Mouse (Mus musculus): ENCODE measurements around the gene Lrp5. TPM values are rescaled to one million over a fixed set of nuclear protein-coding genes. Genes with fewer than 3 reads are reported as not detected.

Gene Lrp5
- total and polyA plus RNA-seq, 2 experiments from 2014 or later: 0.56 to 11.1 TPM

DNA sequence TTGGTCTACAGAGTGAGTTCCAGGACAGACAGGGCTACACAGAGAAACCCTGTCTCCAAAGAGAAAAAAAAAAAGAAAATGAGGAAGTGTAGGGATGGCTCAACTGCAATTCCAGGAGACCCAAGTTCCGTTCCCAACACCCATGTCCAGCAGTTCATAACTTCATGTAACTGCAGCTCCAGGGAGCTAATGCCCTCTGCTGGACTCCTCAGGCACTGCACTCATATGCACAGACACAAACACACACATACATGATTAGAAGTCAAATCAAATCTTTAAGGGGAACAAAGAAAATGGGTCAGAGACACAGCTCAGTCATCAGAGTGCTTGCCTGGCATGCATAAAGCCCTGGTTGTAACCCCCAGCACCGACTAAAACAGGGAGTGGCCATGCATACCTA lies 13.2 kb downstream of the Lrp5 start:
- H3K27me3 ChIP-seq (ENCODE audit: insufficient read depth, low read length): no peaks in the 10 kb centered on the region
- 100% methylated on average over 2 of the region's 2 CpGs for WGBS
- H3K9me3 ChIP-seq (ENCODE audit: low read length): no peaks in the 10 kb centered on the region
- H3K4me1 ChIP-seq (ENCODE audit: insufficient read depth): no peaks in the 10 kb centered on the region
- no peak overlapping the region for H3K4me2 ChIP-seq (ENCODE audit: low read depth)
- no peaks in the 10 kb centered on the region for H3K36me3 ChIP-seq (ENCODE audit: insufficient read depth)
- no peak overlapping the region for H3K4me3 ChIP-seq (ENCODE audit: low read depth, low read length)
- ATAC-seq (no peak), DNase-seq (no peak)
- no peak for TF ChIP-seq CTCF (IDR thresholded peaks at IDR 0.05; ENCODE audit: low read depth)
- no peak overlapping the region for H3K9ac ChIP-seq
- H3K27ac ChIP-seq (ENCODE audit: low read depth, low read length): no peak overlapping the region

DNA sequence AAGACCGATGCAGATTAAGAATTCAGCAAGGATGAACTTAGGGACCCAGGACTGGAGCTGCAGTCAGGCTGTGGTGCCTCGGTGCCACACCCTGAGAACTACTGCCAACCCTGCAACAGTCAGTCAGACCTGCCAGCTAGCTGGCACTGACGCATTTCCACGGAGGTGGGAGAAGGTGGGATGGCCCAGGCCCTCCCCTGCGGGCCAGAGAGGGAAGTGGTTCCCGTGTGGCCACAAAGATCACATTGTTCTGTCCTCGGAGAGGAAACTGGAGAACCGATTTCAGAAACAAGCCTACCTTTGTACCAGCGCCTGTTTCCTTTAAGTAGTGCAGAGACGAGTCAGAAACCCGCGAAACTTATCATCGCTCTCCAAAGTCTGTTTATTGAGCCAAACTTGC lies 17.3 kb downstream of the Lrp5 start:
- DNase-seq (no peak), ATAC-seq (0 out of 2 replicates have a peak, but pooled peaks have one; percentile 18)
- H3K36me3 ChIP-seq (ENCODE audit: insufficient read depth): no peaks in the 10 kb centered on the region
- H3K4me2 ChIP-seq (ENCODE audit: low read depth): no peak overlapping the region
- H3K9me3 ChIP-seq (ENCODE audit: low read length): no peaks in the 10 kb centered on the region
- WGBS: 37% methylated on average over 13 of the region's 13 CpGs
- 0 out of 2 replicates have a peak overlapping the region, but pooled peaks have one; percentile 15 for H3K27ac ChIP-seq (ENCODE audit: low read depth, low read length)
- H3K27me3 ChIP-seq (ENCODE audit: insufficient read depth, low read length): no peaks in the 10 kb centered on the region
- H3K4me3 ChIP-seq (ENCODE audit: low read depth, low read length): no peak overlapping the region
- H3K4me1 ChIP-seq (ENCODE audit: insufficient read depth): no peaks in the 10 kb centered on the region
- peak; percentile 5; the same call in 1 of the 2 replicates for TF ChIP-seq CTCF (IDR thresholded peaks at IDR 0.05; ENCODE audit: low read depth)
- H3K9ac ChIP-seq: no peak overlapping the region

DNA sequence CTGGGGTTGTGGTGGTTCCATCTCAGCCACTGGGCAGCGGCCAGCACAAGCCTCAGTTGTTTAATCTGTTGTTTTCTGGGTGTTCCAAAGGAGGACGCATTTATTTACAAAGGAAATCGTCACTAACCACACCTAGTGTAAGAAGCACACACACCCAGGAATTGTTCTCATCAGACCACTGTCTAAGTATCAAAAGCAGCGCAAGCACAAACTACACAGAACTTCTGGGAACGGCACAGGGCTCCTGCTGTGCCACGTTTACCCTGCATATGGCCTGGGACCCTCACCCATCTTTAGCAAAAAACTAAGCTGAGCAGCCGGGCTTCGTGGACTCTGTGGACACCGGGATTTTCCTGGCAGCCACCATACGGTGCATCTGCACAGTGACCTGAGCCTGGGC lies 17.8 kb downstream of the Lrp5 start:
- WGBS: 71% methylated on average over 10 of the region's 10 CpGs
- TF ChIP-seq CTCF (IDR thresholded peaks at IDR 0.05; ENCODE audit: low read depth): no peak
- Histone ChIP-seq H3K9me3 (ENCODE audit: low read length) (no peaks in the 10 kb centered on the region), H3K27ac (ENCODE audit: low read depth, low read length) (no peak overlapping the region), H3K9ac (no peak overlapping the region), H3K27me3 (ENCODE audit: insufficient read depth, low read length) (no peaks in the 10 kb centered on the region), H3K4me1 (ENCODE audit: insufficient read depth) (no peaks in the 10 kb centered on the region), H3K4me2 (ENCODE audit: low read depth) (no peak overlapping the region), H3K36me3 (ENCODE audit: insufficient read depth) (no peaks in the 10 kb centered on the region), H3K4me3 (ENCODE audit: low read depth, low read length) (no peak overlapping the region)
- ATAC-seq: no peak
- no peak for DNase-seq

DNA sequence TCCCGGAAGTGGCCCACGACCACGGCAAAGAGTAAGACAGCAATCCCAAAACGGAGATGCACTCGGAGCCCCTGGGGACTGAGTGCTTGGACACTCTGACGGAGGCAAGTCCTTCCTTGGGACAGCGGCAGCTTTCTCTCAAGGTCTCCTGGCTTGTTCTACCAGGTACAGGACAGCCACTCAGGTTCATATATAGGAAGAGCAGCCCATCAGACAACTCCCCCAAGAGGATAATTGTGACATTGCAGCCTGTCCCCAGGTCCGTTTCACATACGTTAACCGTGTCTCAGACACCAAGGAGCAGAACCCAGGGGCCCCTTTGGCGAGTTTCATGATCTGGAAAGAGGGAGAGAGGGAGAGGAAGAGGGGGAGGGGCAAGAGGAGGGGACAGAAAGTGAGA lies 18.4 kb downstream of the Lrp5 start:
- no peaks in the 10 kb centered on the region for H3K36me3 ChIP-seq (ENCODE audit: insufficient read depth)
- WGBS: 82% methylated on average over 11 of the region's 11 CpGs
- DNase-seq (no peak), ATAC-seq (no peak)
- H3K27me3 ChIP-seq (ENCODE audit: insufficient read depth, low read length): no peaks in the 10 kb centered on the region
- no peaks in the 10 kb centered on the region for H3K9me3 ChIP-seq (ENCODE audit: low read length)
- H3K4me1 ChIP-seq (ENCODE audit: insufficient read depth): no peaks in the 10 kb centered on the region
- H3K4me3 ChIP-seq (ENCODE audit: low read depth, low read length): no peak overlapping the region
- no peak overlapping the region for H3K9ac ChIP-seq
- no peak overlapping the region for H3K27ac ChIP-seq (ENCODE audit: low read depth, low read length)
- no peak overlapping the region for H3K4me2 ChIP-seq (ENCODE audit: low read depth)
- TF ChIP-seq CTCF (IDR thresholded peaks at IDR 0.05; ENCODE audit: low read depth): no peak

DNA sequence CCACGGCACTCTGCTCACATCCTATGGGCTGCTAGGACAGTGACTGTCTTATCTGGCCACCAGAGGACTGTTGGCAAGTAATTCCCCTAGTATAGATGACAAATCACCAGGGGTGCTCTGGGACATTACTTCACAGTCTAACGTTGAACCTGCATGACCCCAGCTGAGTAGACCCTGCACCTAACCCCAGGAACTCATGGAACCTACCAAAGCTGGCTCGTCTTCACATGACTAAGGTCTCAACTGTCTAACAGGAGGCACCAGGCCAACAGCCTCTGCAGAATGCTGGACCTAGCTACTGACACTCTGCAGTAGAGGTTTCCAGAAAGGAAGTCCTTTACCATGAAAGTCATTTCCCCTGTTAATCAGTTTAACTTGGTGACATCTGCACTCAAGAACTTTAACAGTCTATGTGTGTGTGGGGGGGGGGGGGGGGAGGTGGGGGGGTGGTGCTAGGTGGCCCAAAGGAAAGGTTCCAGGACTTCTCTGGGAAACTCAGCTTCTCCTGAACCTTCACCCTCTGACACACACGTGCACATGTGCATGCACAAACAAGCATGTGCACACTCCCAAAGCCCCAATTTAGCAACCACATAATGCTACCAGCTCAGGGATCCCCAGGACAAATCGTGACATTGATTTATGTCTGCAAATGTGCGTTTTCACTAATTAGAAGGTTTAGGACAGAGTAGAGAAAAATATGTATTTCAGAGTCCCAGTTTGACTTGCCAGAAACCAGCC lies 19.0 kb downstream of the Lrp5 start:
- Histone ChIP-seq H3K27me3 (ENCODE audit: insufficient read depth, low read length) (no peaks in the 10 kb centered on the region), H3K36me3 (ENCODE audit: insufficient read depth) (no peaks in the 10 kb centered on the region), H3K4me1 (ENCODE audit: insufficient read depth) (no peaks in the 10 kb centered on the region), H3K4me3 (ENCODE audit: low read depth, low read length) (no peak overlapping the region), H3K27ac (ENCODE audit: low read depth, low read length) (no peak overlapping the region), H3K4me2 (ENCODE audit: low read depth) (no peak overlapping the region), H3K9ac (no peak overlapping the region), H3K9me3 (ENCODE audit: low read length) (no peaks in the 10 kb centered on the region)
- DNase-seq (no peak), ATAC-seq (no peak)
- TF ChIP-seq CTCF (IDR thresholded peaks at IDR 0.05; ENCODE audit: low read depth): no peak
- 78% methylated on average over 6 of the region's 6 CpGs for WGBS

DNA sequence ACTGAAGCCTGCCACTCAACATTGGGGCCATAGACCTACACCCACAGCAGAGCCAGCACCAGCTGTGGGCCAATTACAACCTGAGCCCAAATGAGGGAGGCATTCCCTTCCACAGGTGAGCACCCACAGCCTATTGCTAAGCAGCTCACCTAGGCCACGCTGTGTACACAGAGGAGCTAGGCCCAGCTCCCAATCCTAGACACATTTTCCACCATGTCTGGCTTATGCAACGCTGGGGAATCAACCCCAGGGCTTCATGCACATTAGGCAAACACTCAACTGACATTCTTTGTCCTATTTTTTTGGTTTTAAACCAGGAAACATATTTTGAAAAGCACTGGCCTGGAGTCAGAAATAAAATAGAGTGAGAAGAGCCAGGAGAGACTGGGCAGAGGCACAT lies 19.7 kb downstream of the Lrp5 start:
- no peak for TF ChIP-seq CTCF (IDR thresholded peaks at IDR 0.05; ENCODE audit: low read depth)
- 75% methylated on average over 2 of the region's 2 CpGs for WGBS
- no peaks in the 10 kb centered on the region for H3K4me1 ChIP-seq (ENCODE audit: insufficient read depth)
- H3K4me3 ChIP-seq (ENCODE audit: low read depth, low read length): no peak overlapping the region
- no peak overlapping the region for H3K9ac ChIP-seq
- no peaks in the 10 kb centered on the region for H3K36me3 ChIP-seq (ENCODE audit: insufficient read depth)
- no peak overlapping the region for H3K4me2 ChIP-seq (ENCODE audit: low read depth)
- H3K27me3 ChIP-seq (ENCODE audit: insufficient read depth, low read length): no peaks in the 10 kb centered on the region
- no peak for ATAC-seq
- DNase-seq: no peak
- no peaks in the 10 kb centered on the region for H3K9me3 ChIP-seq (ENCODE audit: low read length)
- no peak overlapping the region for H3K27ac ChIP-seq (ENCODE audit: low read depth, low read length)

DNA sequence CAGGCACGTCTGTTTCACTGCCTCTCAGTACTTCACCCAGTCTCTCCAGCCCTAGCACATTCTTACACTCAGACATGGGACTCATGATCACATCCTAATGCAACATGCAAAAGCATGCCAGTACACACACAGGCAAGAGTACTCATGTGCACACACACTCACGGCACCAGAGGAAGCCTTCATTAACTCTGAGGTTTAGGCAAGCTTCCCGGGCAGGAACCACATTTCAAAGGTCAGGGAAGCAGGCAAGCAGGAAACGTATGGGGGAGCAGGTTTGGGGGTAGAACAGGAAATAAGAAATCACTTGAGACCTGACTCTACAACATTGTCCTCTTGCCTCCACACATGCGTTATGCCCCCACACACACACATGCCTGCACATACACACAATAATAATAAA lies 20.9 kb downstream of the Lrp5 start:
- H3K36me3 ChIP-seq (ENCODE audit: insufficient read depth): no peaks in the 10 kb centered on the region
- H3K9ac ChIP-seq: no peak overlapping the region
- no peak overlapping the region for H3K4me3 ChIP-seq (ENCODE audit: low read depth, low read length)
- DNase-seq (no peak), ATAC-seq (no peak)
- TF ChIP-seq CTCF (IDR thresholded peaks at IDR 0.05; ENCODE audit: low read depth): no peak
- H3K4me1 ChIP-seq (ENCODE audit: insufficient read depth): no peaks in the 10 kb centered on the region
- H3K9me3 ChIP-seq (ENCODE audit: low read length): no peaks in the 10 kb centered on the region
- 75% methylated on average over 5 of the region's 5 CpGs for WGBS
- no peak overlapping the region for H3K4me2 ChIP-seq (ENCODE audit: low read depth)
- no peak overlapping the region for H3K27ac ChIP-seq (ENCODE audit: low read depth, low read length)
- H3K27me3 ChIP-seq (ENCODE audit: insufficient read depth, low read length): no peaks in the 10 kb centered on the region

All from forebrain, postnatal 0 days (tissue).